Mouse (Mus musculus): ENCODE measurements at regions not wholly inside any gene's neighbourhood (a gene's known extent, or its start where the extent isn't known, plus 50 kb on each side); places are given as distances from the start of the nearest gene placed in this dataset.

DNA sequence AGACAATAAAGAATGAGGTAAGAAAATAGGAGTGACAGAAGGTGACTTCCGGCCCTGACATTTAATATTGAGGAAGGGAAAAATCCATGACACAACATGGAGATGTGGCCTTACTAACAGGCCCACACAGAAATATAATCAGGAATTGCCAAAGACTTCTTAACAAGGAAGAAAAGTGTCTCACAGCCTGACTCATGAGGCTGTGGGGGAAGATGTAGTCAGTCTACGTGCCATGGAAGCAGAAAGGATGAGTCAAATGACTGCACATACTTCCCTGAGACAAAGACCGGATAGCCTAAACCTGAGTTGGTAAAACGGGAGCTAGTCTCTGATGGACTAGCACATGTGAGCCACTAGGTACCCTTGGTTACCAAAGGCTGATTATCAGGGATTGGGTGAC, 257.4 kb upstream of the Spred2 start:
- TF ChIP-seq POLR2A (IDR thresholded peaks at IDR 0.05; ENCODE audit: borderline replicate concordance, control insufficient read depth, low read depth, low read length) (no peak), CTCF (IDR thresholded peaks at IDR 0.05; ENCODE audit: control insufficient read depth, insufficient read depth, low read length) (no peak)
